20 mouse cellular contexts compared by ENCODE assay signal in genomic region chr17:28380255-28380654, GRCm38 (mm10). TPM values are rescaled to one million over a fixed set of nuclear protein-coding genes. Genes with fewer than 3 reads are reported as not detected.
"Had no signal": no experiment of that assay in that cellular context is flagged by ENCODE, and none has a peak within 500 bp of the region (broad histone marks: within the 10 kb centered on the region; RNA-seq: fewer than 3 reads in every experiment).

No protein-coding gene starts in this region.

- H3K36me3 ChIP-seq: kidney, embryonic 15.5 days; limb, embryonic 12.5 days; limb, embryonic 15.5 days; midbrain, embryonic 15.5 days; neural tube, embryonic 13.5 days had no signal

- DNase-seq: kidney, adult 2 months; kidney, postnatal 36 days; left cerebral cortex, postnatal 4 days; liver, postnatal 0 days; lung, embryonic 14.5 days; thymus, adult 2 months; thymus, postnatal 25 days had no signal

- H3K27ac ChIP-seq: kidney, embryonic 15.5 days; limb, embryonic 12.5 days; limb, embryonic 15.5 days; liver, embryonic 14.5 days; macrophage; midbrain, embryonic 15.5 days; neural tube, embryonic 13.5 days had no signal

- ATAC-seq: intestine, postnatal 0 days; liver, postnatal 0 days; lung, postnatal 0 days; midbrain, embryonic 15.5 days had no signal

- H3K4me2 ChIP-seq: kidney, embryonic 15.5 days; limb, embryonic 12.5 days; limb, embryonic 15.5 days; liver, embryonic 11.5 days; lung, embryonic 14.5 days; midbrain, embryonic 11.5 days; midbrain, embryonic 15.5 days; neural tube, embryonic 13.5 days had no signal

- H3K4me1 ChIP-seq: midbrain, embryonic 15.5 days had no signal

- H3K9ac ChIP-seq: kidney, embryonic 15.5 days; limb, embryonic 12.5 days; limb, embryonic 15.5 days; liver, embryonic 14.5 days; liver, postnatal 0 days; lung, embryonic 14.5 days; midbrain, embryonic 15.5 days; neural tube, embryonic 13.5 days had no signal

- H3K9me3 ChIP-seq: kidney, embryonic 15.5 days; limb, embryonic 12.5 days; limb, embryonic 15.5 days; megakaryocyte, embryonic 14.5 days; midbrain, embryonic 15.5 days; neural tube, embryonic 13.5 days had no signal

- H3K4me3 ChIP-seq: kidney, embryonic 15.5 days; limb, embryonic 12.5 days; limb, embryonic 15.5 days; megakaryocyte, embryonic 14.5 days; midbrain, embryonic 15.5 days; neural tube, embryonic 13.5 days had no signal

RNA-seq across cellular contexts. Expression of gene Tulp1, which starts 15.2 kb away (rescaled TPM):
- total RNA-seq: neutrophil, adult 5-6 weeks had no signal
- polyA plus RNA-seq: macrophage had no signal

RNA-seq across cellular contexts. Expression of gene Tead3, which starts 29.6 kb away (rescaled TPM):
- total RNA-seq: neutrophil, adult 5-6 weeks had no signal
- polyA plus RNA-seq: macrophage had no signal
